In the genomic region with DNA sequence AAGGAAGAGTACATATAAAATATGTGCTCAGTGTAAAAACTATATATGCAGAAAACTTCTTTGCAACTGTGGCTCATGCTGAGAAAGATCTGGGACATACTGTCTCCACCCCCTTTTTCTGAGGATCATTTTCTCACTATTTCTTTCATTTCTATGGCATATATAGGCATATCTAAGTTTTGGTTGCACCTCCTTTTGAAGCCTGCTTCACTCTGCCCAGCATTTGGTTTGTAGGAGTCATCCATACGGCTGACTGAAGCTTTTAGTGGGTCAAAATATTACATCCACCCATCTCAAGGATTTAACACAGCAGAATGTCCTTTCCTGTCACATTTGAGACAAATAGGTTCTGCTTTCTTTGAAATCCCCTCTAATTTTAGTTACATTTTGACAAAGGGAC, we compare ENCODE assay signal across 23 mouse cellular contexts.
A peak's percentile ranks its signal among the peaks of the same experiment; 100 is the strongest.
DNase-seq lines count a peak whose midpoint lies in the region; ATAC-seq lines count a peak whose summit lies in the region.
"Had no signal": no experiment of that assay in that cellular context is flagged by ENCODE, and none has a peak within 500 bp of the region (broad histone marks: within the 10 kb centered on the region; RNA-seq: fewer than 3 reads in every experiment).

No protein-coding gene starts in this region.

- H3K36me3 ChIP-seq in midbrain, embryonic 11.5 days (ENCODE audit: control insufficient read depth, insufficient read depth, low read length) = no peaks in the 10 kb centered on the region
- no peaks in the 10 kb centered on the region for H3K36me3 ChIP-seq in midbrain, embryonic 16.5 days (ENCODE audit: control insufficient read depth, insufficient read depth, low read length)
- no peaks in the 10 kb centered on the region for H3K36me3 ChIP-seq in stomach, embryonic 16.5 days (ENCODE audit: control insufficient read depth, insufficient read depth, low read length)
- H3K36me3 ChIP-seq: embryonic facial prominence, embryonic 12.5 days; embryonic facial prominence, embryonic 15.5 days; hindbrain, embryonic 10.5 days; hindbrain, embryonic 13.5 days had no signal

- no peak for DNase-seq in frontal cortex, postnatal 10 days (ENCODE audit: low spot score in 2 of 2)
- peak; percentile 56 for DNase-seq in midbrain, embryonic 11.5 days (ENCODE audit: low spot score, missing footprints)
- no peak for DNase-seq in adrenal gland, postnatal 10 days
- DNase-seq: adrenal gland, adult 8-10 months; adrenal gland, postnatal 36 days; cerebellum, adult 11 months; cerebellum, adult 2 months; cerebellum, adult 9-11 months; cerebellum, postnatal 25 days; forebrain, postnatal 0 days; gastrocnemius, postnatal 10 days; gastrocnemius, postnatal 36 days had no signal

- H3K4me3 ChIP-seq in midbrain, embryonic 11.5 days (ENCODE audit: low read depth, low read length) = no peak overlapping the region
- no peak overlapping the region for H3K4me3 ChIP-seq in midbrain, embryonic 16.5 days (ENCODE audit: low read depth, low read length)
- no peak overlapping the region for H3K4me3 ChIP-seq in stomach, embryonic 16.5 days (replicated peaks; ENCODE audit: low read length)
- H3K4me3 ChIP-seq: embryonic facial prominence, embryonic 12.5 days; embryonic facial prominence, embryonic 15.5 days; hindbrain, embryonic 10.5 days; hindbrain, embryonic 13.5 days had no signal

- no peak overlapping the region for H3K9ac ChIP-seq in midbrain, embryonic 11.5 days (ENCODE audit: low read length)
- H3K9ac ChIP-seq in midbrain, embryonic 16.5 days (ENCODE audit: low read depth, low read length) = no peak overlapping the region
- no peak overlapping the region for H3K9ac ChIP-seq in stomach, embryonic 16.5 days (ENCODE audit: low read length)
- H3K9ac ChIP-seq: embryonic facial prominence, embryonic 12.5 days; embryonic facial prominence, embryonic 15.5 days; forebrain, postnatal 0 days; hindbrain, embryonic 13.5 days had no signal

- no peak overlapping the region for H3K27ac ChIP-seq in midbrain, embryonic 11.5 days (ENCODE audit: low read depth, low read length)
- H3K27ac ChIP-seq in midbrain, embryonic 16.5 days (ENCODE audit: low read length) = no peak overlapping the region
- peak overlapping the region; percentile 73 for H3K27ac ChIP-seq in stomach, embryonic 16.5 days (ENCODE audit: low read length)
- H3K27ac ChIP-seq: embryonic facial prominence, embryonic 12.5 days; embryonic facial prominence, embryonic 15.5 days; hindbrain, embryonic 10.5 days; hindbrain, embryonic 13.5 days had no signal

- ATAC-seq in frontal cortex, adult (ENCODE audit: low TSS enrichment) = peak; percentile 79
- ATAC-seq in midbrain, embryonic 11.5 days (ENCODE audit: low FRiP score) = no peak
- no peak for ATAC-seq in midbrain, embryonic 16.5 days
- ATAC-seq in stomach, embryonic 16.5 days (ENCODE audit: insufficient read depth, low FRiP score) = no peak
- ATAC-seq: activated CD4-positive, CD25-positive, alpha-beta regulatory T cell, adult 4 months; forebrain, embryonic 14.5 days; forebrain, postnatal 0 days; hindbrain, embryonic 16.5 days had no signal

- H3K9me3 ChIP-seq in midbrain, embryonic 11.5 days (ENCODE audit: control insufficient read depth, low read length) = no peaks in the 10 kb centered on the region
- no peaks in the 10 kb centered on the region for H3K9me3 ChIP-seq in midbrain, embryonic 16.5 days (replicated peaks; ENCODE audit: control insufficient read depth, low read length, poor library complexity, severe bottlenecking)
- H3K9me3 ChIP-seq in stomach, embryonic 16.5 days (replicated peaks; ENCODE audit: control insufficient read depth, low read length) = no peaks in the 10 kb centered on the region
- H3K9me3 ChIP-seq: embryonic facial prominence, embryonic 12.5 days; embryonic facial prominence, embryonic 15.5 days; hindbrain, embryonic 10.5 days; hindbrain, embryonic 13.5 days had no signal

- no peaks in the 10 kb centered on the region for H3K27me3 ChIP-seq in midbrain, embryonic 11.5 days (ENCODE audit: control insufficient read depth, insufficient read depth, low read length)
- no peaks in the 10 kb centered on the region for H3K27me3 ChIP-seq in midbrain, embryonic 16.5 days (ENCODE audit: control insufficient read depth, insufficient read depth, low read depth, low read length)
- no peaks in the 10 kb centered on the region for H3K27me3 ChIP-seq in stomach, embryonic 16.5 days (ENCODE audit: control insufficient read depth, insufficient read depth, low read length)
- H3K27me3 ChIP-seq: embryonic facial prominence, embryonic 12.5 days; embryonic facial prominence, embryonic 15.5 days; hindbrain, embryonic 13.5 days had no signal

- H3K4me1 ChIP-seq in midbrain, embryonic 11.5 days (ENCODE audit: control insufficient read depth, insufficient read depth, low read length) = no peaks in the 10 kb centered on the region
- H3K4me1 ChIP-seq in midbrain, embryonic 16.5 days (ENCODE audit: control insufficient read depth, insufficient read depth, low read length) = no peaks in the 10 kb centered on the region
- H3K4me1 ChIP-seq in stomach, embryonic 16.5 days (ENCODE audit: control insufficient read depth, insufficient read depth, low read length) = peaks cover 15% of the 10 kb centered on the region
- H3K4me1 ChIP-seq: embryonic facial prominence, embryonic 15.5 days; hindbrain, embryonic 13.5 days had no signal

- H3K4me2 ChIP-seq in midbrain, embryonic 11.5 days = no peak overlapping the region
- no peak overlapping the region for H3K4me2 ChIP-seq in midbrain, embryonic 16.5 days (ENCODE audit: low read length)
- 0 out of 2 replicates have a peak overlapping the region, but pooled peaks have one; percentile 15 for H3K4me2 ChIP-seq in stomach, embryonic 16.5 days (ENCODE audit: low read depth, low read length)
- H3K4me2 ChIP-seq: embryonic facial prominence, embryonic 12.5 days; embryonic facial prominence, embryonic 15.5 days; heart, embryonic 11.5 days; hindbrain, embryonic 13.5 days had no signal

- 94% methylated on average over 1 of the region's 1 CpGs for WGBS in midbrain, embryonic 11.5 days
- 69% methylated on average over 1 of the region's 1 CpGs for WGBS in midbrain, embryonic 16.5 days
- WGBS in stomach, embryonic 16.5 days = 37% methylated on average over 1 of the region's 1 CpGs
